Mouse (Mus musculus) cortical plate, adult 2 months (tissue): ENCODE results near the gene Tmem115. TPM values are rescaled to one million over a fixed set of nuclear protein-coding genes. Genes with fewer than 3 reads are reported as not detected.

Source experiments
- H3K27ac ChIP-seq: fragments of 200-500 bp; 2 replicates; pipeline ENCODE4 v1.5.1; 2012; ENCODE audit warnings: low read length, control low read depth, inconsistent platforms; ENCODE audit not compliant: insufficient read depth
- H3K4me1 ChIP-seq: fragments of 200-500 bp; 2 replicates; pipeline ENCODE4 v1.6.1; 2011; ENCODE audit warnings: low read length; ENCODE audit not compliant: control insufficient read depth, insufficient read depth
- H3K4me3 ChIP-seq: fragments of 200-500 bp; 2 replicates; pipeline ENCODE4 v1.5.1; 2011; ENCODE audit warnings: mild to moderate bottlenecking, low read length, control low read depth; ENCODE audit not compliant: insufficient read depth
- CTCF ChIP-seq: fragments of 200-500 bp; IDR thresholded peaks from 2 replicates; pipeline ENCODE4 v1.5.1; 2011; ENCODE audit warnings: mild to moderate bottlenecking, control low read depth, low read length; ENCODE audit not compliant: insufficient read depth; ENCODE audit errors: extremely low read depth
- POLR2A ChIP-seq: fragments of 200-500 bp; IDR thresholded peaks from 2 replicates; pipeline ENCODE4 v1.6.1; 2011; ENCODE audit warnings: mild to moderate bottlenecking, low read length, control low read depth; ENCODE audit not compliant: insufficient read depth; ENCODE audit errors: extremely low read depth
- polyA plus RNA-seq: library from polyadenylated mRNA; depleted of rRNA; stranded (reverse); fragments of >200 nt; gene quantifications from 2 replicates; pipeline ENCODE4 v1.2.3, GENCODE M21; 2012

The Tmem115 gene
- polyA plus RNA-seq, 1 experiment: 36.5 TPM

GRCm38 (mm10) chr9:107576357-107577107, 42.8 kb downstream of the Tmem115 start, which contains the start of gene Hyal1:
Hyal1 (plus strand) TSS chr9:107576927.
- Histone ChIP-seq H3K27ac (0 out of 2 replicates have a peak within 1 kb of the TSS, but pooled peaks have one; percentile 25), H3K4me3 (peak within 1 kb of the TSS; percentile 16; the same call in 1 of the 2 replicates), H3K4me1 (peaks cover 6% of the 10 kb centered on the region)
- TF ChIP-seq CTCF (no peak), POLR2A (peak; percentile 55; the same call in 1 of the 2 replicates)

DNA sequence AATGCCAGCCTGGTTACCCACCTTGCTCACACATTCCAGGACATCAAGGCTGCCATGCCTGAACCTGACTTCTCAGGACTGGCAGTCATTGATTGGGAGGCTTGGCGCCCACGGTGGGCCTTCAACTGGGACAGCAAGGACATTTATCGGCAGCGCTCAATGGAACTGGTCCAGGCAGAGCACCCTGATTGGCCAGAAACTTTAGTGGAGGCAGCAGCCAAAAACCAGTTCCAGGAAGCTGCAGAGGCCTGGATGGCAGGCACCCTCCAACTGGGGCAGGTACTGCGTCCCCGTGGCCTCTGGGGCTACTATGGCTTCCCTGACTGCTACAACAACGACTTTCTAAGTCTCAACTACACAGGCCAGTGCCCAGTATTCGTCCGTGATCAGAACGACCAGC, 44.1 kb downstream of the Tmem115 start:
- H3K4me3 ChIP-seq: no peak overlapping the region
- H3K27ac ChIP-seq: no peak overlapping the region
- TF ChIP-seq CTCF: no peak
- TF ChIP-seq POLR2A: no peak
- H3K4me1 ChIP-seq: peaks cover 6% of the 10 kb centered on the region

GRCm38 (mm10) chr9:107578587-107578986, 44.8 kb downstream of the Tmem115 start, which contains the start of gene Naa80:
Naa80 (plus strand) TSS chr9:107578887.
- Histone ChIP-seq H3K27ac (no peak within 1 kb of the TSS), H3K4me3 (no peak within 1 kb of the TSS), H3K4me1 (peaks cover 6% of the 10 kb centered on the region)
- TF ChIP-seq POLR2A (no peak), CTCF (no peak)

DNA sequence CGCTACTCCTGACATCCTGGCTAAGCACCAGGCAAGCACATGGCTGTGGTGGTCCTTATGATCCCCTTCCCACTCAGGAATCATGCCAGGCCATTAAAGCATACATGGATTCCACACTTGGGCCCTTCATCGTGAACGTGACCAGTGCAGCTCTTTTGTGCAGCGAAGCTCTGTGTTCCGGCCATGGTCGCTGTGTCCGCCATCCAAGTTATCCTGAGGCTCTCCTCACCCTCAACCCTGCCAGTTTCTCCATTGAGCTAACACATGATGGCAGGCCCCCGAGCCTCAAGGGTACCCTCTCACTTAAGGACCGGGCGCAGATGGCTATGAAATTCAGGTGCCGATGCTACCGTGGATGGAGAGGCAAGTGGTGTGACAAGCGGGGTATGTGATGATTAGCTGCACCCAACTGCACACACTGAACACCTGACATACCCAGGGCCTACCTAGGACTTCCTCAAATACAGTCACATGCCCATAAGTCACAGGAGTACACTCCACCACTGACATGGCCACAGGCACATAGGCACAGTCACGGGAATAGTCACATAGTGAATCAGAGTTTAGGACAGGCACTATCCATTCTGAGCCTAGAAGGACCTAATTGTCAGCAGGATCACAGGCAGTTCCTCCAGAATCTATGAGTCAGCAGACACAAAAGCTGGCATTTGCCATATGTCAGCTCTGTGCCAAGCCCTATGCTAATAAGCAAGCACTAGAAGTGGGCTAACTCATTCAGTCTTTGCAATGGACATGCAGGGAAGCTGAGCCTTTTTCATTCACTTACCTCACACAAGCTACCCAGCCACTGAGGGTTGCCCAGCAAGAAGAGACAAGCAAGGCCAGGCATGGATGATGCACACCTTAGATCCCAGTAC, 45.5 kb downstream of the Tmem115 start:
- Histone ChIP-seq H3K27ac (no peak overlapping the region), H3K4me3 (no peak overlapping the region), H3K4me1 (peaks cover 6% of the 10 kb centered on the region)
- TF ChIP-seq CTCF (no peak), POLR2A (no peak)

DNA sequence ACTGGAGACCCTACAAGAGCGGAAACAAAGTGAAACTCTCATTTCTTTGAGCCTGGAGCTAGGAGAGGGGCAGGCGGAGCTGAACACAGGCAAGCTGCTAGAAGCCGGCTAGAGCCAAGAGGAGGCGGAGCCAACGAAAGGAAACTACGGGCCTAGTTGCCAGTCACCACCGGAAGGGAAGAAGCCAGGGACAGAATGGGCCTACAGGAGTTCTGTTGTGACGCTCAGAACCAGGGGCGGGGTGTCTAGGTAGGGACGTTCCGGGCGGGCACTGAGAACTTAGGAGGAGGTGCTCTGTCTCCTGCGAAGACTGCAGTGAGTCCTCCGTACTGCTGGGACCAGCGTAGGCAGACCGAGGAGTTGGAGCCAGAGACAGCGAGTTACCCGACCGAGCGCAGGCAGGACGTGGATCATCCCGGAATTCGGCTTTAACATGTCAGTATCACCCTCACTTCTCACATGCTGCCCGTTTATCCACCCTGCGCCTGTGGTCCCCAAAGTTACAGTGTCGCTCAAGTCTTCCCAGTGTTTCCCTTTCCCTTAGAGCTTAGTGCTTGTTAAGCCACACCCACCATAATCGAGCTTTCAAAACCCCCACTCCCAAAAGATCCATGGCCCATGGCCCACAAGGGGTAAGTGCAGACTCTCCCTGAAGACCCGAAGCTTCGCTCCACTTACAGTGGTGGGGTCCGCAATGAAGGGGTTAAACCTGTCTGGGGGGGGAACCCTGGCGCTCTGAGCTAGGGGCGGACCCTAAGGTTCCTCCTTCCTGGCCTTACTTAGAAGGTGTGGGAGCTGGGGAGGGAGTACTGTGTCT, 47.0 kb downstream of the Tmem115 start, which contains the start of gene Hyal3:
Gene Hyal3, plus strand, starts transcription at position 318 of the 817 bp plus-strand sequence.
- no peak for TF ChIP-seq CTCF
- peak; percentile 86 for TF ChIP-seq POLR2A
- peak within 1 kb of the TSS; percentile 69 for H3K4me3 ChIP-seq
- peaks cover 6% of the 10 kb centered on the region for H3K4me1 ChIP-seq
- 0 out of 2 replicates have a peak within 1 kb of the TSS, but pooled peaks have one; percentile 3 for H3K27ac ChIP-seq

DNA sequence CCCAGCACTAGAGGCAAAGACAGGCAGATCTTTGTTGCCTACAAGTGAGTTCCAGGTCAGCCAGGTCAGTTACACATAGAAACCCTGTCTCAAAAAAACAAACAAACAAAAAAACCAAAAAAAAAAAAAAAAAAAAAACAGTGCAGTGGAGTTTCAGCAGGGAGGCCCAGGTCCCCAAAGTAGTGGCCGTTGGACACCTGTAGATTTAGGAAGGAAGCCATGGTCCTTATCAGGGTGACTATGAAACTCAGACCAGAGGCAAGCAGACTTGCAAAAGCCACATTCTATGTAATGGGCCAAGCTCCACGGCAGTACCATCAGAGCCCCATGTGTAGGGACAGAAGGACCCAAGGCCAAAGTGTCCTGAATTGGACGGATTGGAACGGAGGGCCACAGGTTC, 47.8 kb downstream of the Tmem115 start:
- H3K4me3 ChIP-seq: peak overlapping the region; percentile 69; the same call in 1 of the 2 replicates
- H3K27ac ChIP-seq: no peak overlapping the region
- TF ChIP-seq POLR2A (no peak), CTCF (no peak)
- peaks cover 6% of the 10 kb centered on the region for H3K4me1 ChIP-seq

DNA sequence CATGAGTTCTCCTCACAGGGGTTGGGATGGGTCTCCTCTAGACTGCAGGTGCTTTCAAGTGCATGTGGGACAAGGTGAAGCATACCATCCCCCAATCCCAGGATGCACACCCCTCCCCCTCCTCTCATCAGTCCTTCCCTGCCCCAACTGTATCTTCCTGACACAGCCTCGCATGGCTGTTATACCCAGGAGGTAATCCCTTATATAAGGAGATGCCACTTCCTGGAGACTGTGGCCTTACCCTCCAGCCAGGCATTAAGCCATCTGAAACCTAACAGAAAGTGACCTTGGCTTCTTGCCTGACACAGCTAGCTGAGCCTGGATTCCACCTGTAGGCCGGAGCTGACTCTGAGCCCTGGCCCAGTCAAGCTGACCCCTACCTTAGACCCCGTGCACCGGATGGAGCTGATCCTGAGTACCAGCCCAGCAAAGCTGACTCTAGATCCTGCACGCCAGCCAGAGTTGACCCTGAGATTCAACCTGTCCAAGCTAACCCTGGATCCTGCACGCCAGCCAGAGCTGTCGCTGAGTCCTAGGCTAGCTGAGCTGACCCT, 48.8 kb downstream of the Tmem115 start:
- Histone ChIP-seq H3K4me1 (peaks cover 6% of the 10 kb centered on the region), H3K4me3 (no peak overlapping the region), H3K27ac (no peak overlapping the region)
- TF ChIP-seq CTCF: no peak
- TF ChIP-seq POLR2A: no peak

GRCm38 (mm10) chr9:107583174-107583573, 49.4 kb downstream of the Tmem115 start:
- H3K4me1 ChIP-seq: peaks cover 6% of the 10 kb centered on the region
- TF ChIP-seq POLR2A (no peak), CTCF (no peak)
- no peak overlapping the region for H3K27ac ChIP-seq

More at GRCm38 (mm10) chr9:107583174-107583573, 49.4 kb downstream of the Tmem115 start:
- H3K4me3 ChIP-seq: no peak overlapping the region
